Mouse (Mus musculus): Measurements from ENCODE around the gene Wdr53.
A peak's percentile ranks its signal among the peaks of the same experiment; 100 is the strongest.
"Not testable (repeated sequence)": the region's sequence is repeated elsewhere in the genome, so short reads cannot be mapped to it uniquely, and the experiment has no call there.

Gene Wdr53

GRCm38 (mm10) chr16:32246952-32247370 is at the start of gene Wdr53, which contains the start of gene Fbxo45:
Gene Wdr53, plus strand, starts transcription at chr16:32247227.
Gene Fbxo45, minus strand, starts transcription at chr16:32247158.
- DNase-seq, result peak; percentile 98

- DNase-seq, result peak; percentile 69 to 79
Observed at GRCm38 (mm10) chr16:32200256-32201003, 46.6 kb upstream of the Wdr53 start.

- no peak for DNase-seq
Observed at GRCm38 (mm10) chr16:32201004-32201325, 46.1 kb upstream of the Wdr53 start.

- peak; percentile 48 to 60 for DNase-seq
Observed at GRCm38 (mm10) chr16:32202681-32203080, 44.3 kb upstream of the Wdr53 start.

GRCm38 (mm10) chr16:32204902-32205301 is 42.1 kb upstream of the Wdr53 start:
- peak in 1 of 2 experiments; percentile 20 for DNase-seq

GRCm38 (mm10) chr16:32214156-32214555 is 32.9 kb upstream of the Wdr53 start:
- DNase-seq, result no peak

GRCm38 (mm10) chr16:32214804-32215576 is 32.0 kb upstream of the Wdr53 start:
- DNase-seq, result no peak

GRCm38 (mm10) chr16:32221803-32222202 is 25.2 kb upstream of the Wdr53 start:
- no peak for DNase-seq

GRCm38 (mm10) chr16:32222399-32222798 is 24.6 kb upstream of the Wdr53 start:
- DNase-seq, result no peak

GRCm38 (mm10) chr16:32232050-32232449 is 15.0 kb upstream of the Wdr53 start:
- DNase-seq, result not testable (repeated sequence)

- peak in 1 of 2 experiments; percentile 4 for DNase-seq
Observed at GRCm38 (mm10) chr16:32237930-32238680, 8.9 kb upstream of the Wdr53 start.

GRCm38 (mm10) chr16:32239428-32240312 is 7.4 kb upstream of the Wdr53 start:
- no peak for DNase-seq

GRCm38 (mm10) chr16:32243901-32244300 is 3.1 kb upstream of the Wdr53 start:
- no peak for DNase-seq

GRCm38 (mm10) chr16:32246351-32246791 is 656 bp upstream of the Wdr53 start:
- peak; percentile 56 to 72 for DNase-seq

- peak; percentile 20 to 33 for DNase-seq
Observed at GRCm38 (mm10) chr16:32264225-32264624, 17.2 kb downstream of the Wdr53 start.

- DNase-seq, result no peak
Observed at GRCm38 (mm10) chr16:32271291-32271690, 24.3 kb downstream of the Wdr53 start, which contains the start of gene Smco1. Gene Smco1, plus strand, starts transcription at chr16:32271468.

GRCm38 (mm10) chr16:32273338-32273737 is 26.3 kb downstream of the Wdr53 start:
- DNase-seq, result peak; percentile 32 to 51

GRCm38 (mm10) chr16:32275041-32275440 is 28.0 kb downstream of the Wdr53 start:
- DNase-seq, result no peak

- DNase-seq, result no peak
Observed at GRCm38 (mm10) chr16:32275830-32276229, 28.8 kb downstream of the Wdr53 start.

GRCm38 (mm10) chr16:32277308-32278256 is 30.6 kb downstream of the Wdr53 start, which contains the start of gene Rnf168:
Gene Rnf168, plus strand, starts transcription at chr16:32277459.
- peak; percentile 93 to 95 for DNase-seq

- DNase-seq, result no peak
Observed at GRCm38 (mm10) chr16:32278396-32278795, 31.4 kb downstream of the Wdr53 start.

All from kidney, postnatal 4 days (tissue).